Mouse (Mus musculus) heart, embryonic 14.5 days (tissue): ENCODE results near the gene She. TPM values are rescaled to one million over a fixed set of nuclear protein-coding genes. Genes with fewer than 3 reads are reported as not detected.

Source experiments
- ATAC-seq: fragments of 200-750 bp; cut with Nextera tagmentation; 2 replicates; pipeline ENCODE4 v1.8.0; 2017; ENCODE audit warnings: low read depth, moderate TSS enrichment; ENCODE audit not compliant: insufficient number of reproducible peaks, insufficient read depth, low FRiP score
- H3K27ac ChIP-seq, 2 experiments: fragments of 200-500 bp in 1 of 2; fragments of 300-500 bp in 1 of 2; sonication (generic) in 1 of 2; replicated peaks in 1 of 2; 2 replicates each; pipeline ENCODE4 v1.5.1; 2012 to 2014; ENCODE audit warnings: low read depth in 2 of 2, low read length in 2 of 2, control low read depth in 1 of 2, mild to moderate bottlenecking in 1 of 2, mixed read lengths in 1 of 2; ENCODE audit not compliant: control insufficient read depth in 1 of 2, insufficient read depth in 1 of 2
- H3K27me3 ChIP-seq: fragments of 300-500 bp; sonication (generic); 2 replicates; pipeline ENCODE4 v1.6.1; 2014; ENCODE audit warnings: mild to moderate bottlenecking, low read length, control low read depth; ENCODE audit not compliant: control insufficient read depth, insufficient read depth
- H3K36me3 ChIP-seq: fragments of 300-500 bp; sonication (generic); 2 replicates; pipeline ENCODE4 v1.6.1; 2014; ENCODE audit warnings: mild to moderate bottlenecking, control low read depth, low read length, mixed read lengths; ENCODE audit not compliant: control insufficient read depth, insufficient read depth
- H3K4me1 ChIP-seq, 2 experiments: fragments of 200-500 bp in 1 of 2; fragments of 300-500 bp in 1 of 2; sonication (generic) in 1 of 2; 2 replicates each; pipeline ENCODE4 v1.6.1; 2012 to 2014; ENCODE audit warnings: low read length in 2 of 2, control low read depth in 1 of 2, mixed read lengths in 1 of 2; ENCODE audit not compliant: control insufficient read depth in 2 of 2, insufficient read depth in 2 of 2
- H3K4me2 ChIP-seq: fragments of 300-500 bp; sonication (generic); 2 replicates; pipeline ENCODE4 v1.6.1; 2014; ENCODE audit warnings: mild to moderate bottlenecking, low read length
- H3K4me3 ChIP-seq, 2 experiments: fragments of 200-500 bp in 1 of 2; fragments of 300-500 bp in 1 of 2; sonication (generic) in 1 of 2; 2 replicates each; pipeline ENCODE4 v1.5.1; 2012 to 2014; ENCODE audit warnings: low read length in 2 of 2, mild to moderate bottlenecking in 2 of 2, control low read depth in 1 of 2, low read depth in 1 of 2, moderate library complexity in 1 of 2; ENCODE audit not compliant: control insufficient read depth in 1 of 2, insufficient read depth in 1 of 2
- H3K9ac ChIP-seq: fragments of 300-500 bp; sonication (generic); 2 replicates; pipeline ENCODE4 v1.6.1; 2014; ENCODE audit warnings: mild to moderate bottlenecking, low read length
- H3K9me3 ChIP-seq: fragments of 300-500 bp; sonication (generic); 2 replicates; pipeline ENCODE4 v1.6.1; 2016; ENCODE audit warnings: low read length, control low read depth; ENCODE audit not compliant: control insufficient read depth
- whole genome bisulfite sequencing: fragments of 180-500 bp; shearing (Covaris S2); extraction: QIAGEN DNeasy Blood & Tissue Kit; methylation state at CpG from one replicate; pipeline ENCODE4 v1.1.7; 2014; 5-methylcytosine and 5-hydroxymethylcytosine counted together
- polyA plus RNA-seq: library from polyadenylated mRNA; unstranded; fragments of >200 nt; fragmentation: Nextera tagmentation; extraction: Ambion mirVana; gene quantifications from 2 replicates; pipeline ENCODE4 v1.2.1, GENCODE M21; 2014

She gene
- polyA plus RNA-seq, 1 experiment from 2014 or later: 9.0 TPM

DNA sequence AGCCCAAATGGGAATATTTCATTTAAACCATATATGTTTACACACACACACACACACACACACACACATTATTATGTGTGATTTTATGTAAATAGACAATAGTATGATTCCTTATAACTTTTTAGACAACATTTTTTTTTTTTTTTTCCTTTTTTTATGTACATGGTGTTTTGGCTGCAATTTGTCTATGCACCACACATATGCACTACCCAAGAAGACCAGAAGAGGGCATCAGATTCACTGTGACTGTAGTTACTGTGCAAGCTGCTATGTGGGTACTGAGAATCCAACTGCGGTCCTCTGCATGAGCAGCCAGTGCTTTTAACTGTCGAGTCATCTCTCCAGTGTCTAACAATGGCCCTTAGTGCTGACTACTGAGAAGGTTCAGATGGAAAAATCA, 24.4 kb upstream of the She start:
- Histone ChIP-seq H3K4me3 (no peak overlapping the region), H3K36me3 (no peaks in the 10 kb centered on the region), H3K27ac (no peak overlapping the region), H3K9ac (no peak overlapping the region), H3K27me3 (no peaks in the 10 kb centered on the region), H3K4me2 (no peak overlapping the region), H3K4me1 (no peaks in the 10 kb centered on the region; a peak in 1 of 4 replicates), H3K9me3 (no peaks in the 10 kb centered on the region)
- no peak for ATAC-seq
- 86% methylated on average over 2 of the region's 2 CpGs for WGBS

DNA sequence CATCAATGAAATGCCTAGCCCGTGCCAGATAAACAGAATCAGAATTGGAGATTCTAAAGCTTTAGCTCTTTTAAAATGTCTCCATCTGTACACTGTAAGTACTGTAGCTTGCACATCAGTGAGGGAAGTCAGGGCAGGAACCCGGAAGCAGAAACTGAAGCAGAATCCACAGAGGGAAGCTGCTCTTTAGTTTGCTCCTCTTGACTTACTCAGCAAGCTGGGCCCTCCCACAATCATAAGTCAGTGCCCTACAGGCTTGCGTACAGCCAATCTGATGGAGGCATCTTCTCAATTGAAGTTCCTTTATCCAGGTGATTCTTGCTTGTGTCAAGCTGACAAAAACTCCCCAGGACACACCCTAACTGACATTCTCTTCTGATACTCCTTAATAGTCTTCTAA, 24.0 kb upstream of the She start:
- no peak overlapping the region for H3K4me2 ChIP-seq
- no peak overlapping the region for H3K9ac ChIP-seq
- no peaks in the 10 kb centered on the region for H3K9me3 ChIP-seq
- no peak for ATAC-seq
- 91% methylated on average over 3 of the region's 3 CpGs for WGBS
- H3K4me1 ChIP-seq: no peaks in the 10 kb centered on the region; a peak in 1 of 4 replicates
- no peak overlapping the region for H3K4me3 ChIP-seq
- H3K36me3 ChIP-seq: no peaks in the 10 kb centered on the region
- no peak overlapping the region for H3K27ac ChIP-seq
- no peaks in the 10 kb centered on the region for H3K27me3 ChIP-seq

DNA sequence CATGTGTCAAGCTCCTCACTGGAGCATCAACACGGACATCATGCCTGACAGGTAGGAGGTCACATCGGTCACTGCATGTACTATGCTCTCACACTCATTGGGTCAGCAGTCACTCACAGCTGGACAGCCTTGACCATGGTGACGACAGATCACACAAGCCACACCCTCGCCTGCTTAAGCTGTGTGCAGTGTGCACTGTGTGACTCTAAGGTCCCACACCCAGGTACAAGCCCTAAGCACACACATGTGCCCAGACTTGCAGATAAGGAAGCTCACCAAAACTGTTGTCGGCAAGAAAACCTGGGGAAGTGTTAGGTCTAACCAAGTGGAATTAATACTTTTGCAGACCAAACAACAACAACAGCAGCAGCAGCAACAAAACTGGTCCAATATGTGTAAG, 23.3 kb upstream of the She start:
- Histone ChIP-seq H3K27ac (no peak overlapping the region), H3K4me2 (no peak overlapping the region), H3K9me3 (no peaks in the 10 kb centered on the region), H3K9ac (no peak overlapping the region), H3K36me3 (no peaks in the 10 kb centered on the region), H3K4me3 (no peak overlapping the region), H3K4me1 (no peaks in the 10 kb centered on the region; a peak in 1 of 4 replicates), H3K27me3 (no peaks in the 10 kb centered on the region)
- WGBS: 58% methylated on average over 5 of the region's 5 CpGs
- no peak for ATAC-seq

DNA sequence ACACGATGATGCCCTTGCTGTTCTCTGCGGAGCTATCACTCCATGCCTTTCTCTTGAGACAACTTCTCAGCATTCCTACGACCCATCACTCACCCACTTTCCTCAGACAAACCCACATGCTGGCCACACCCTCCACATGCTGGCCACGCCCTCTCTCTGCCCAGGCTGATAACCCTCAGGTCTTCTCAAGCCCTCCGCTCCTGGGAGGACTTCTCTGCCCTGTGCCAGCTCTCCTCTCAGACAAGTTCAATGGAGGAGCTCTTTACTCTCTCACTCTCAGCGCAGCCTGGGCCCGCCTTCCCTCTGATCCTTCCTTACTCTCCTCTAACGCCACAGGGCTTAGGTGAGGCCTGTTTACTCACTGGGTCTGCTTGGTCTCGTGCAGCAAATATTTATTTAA, 22.5 kb upstream of the She start:
- H3K27ac ChIP-seq: no peak overlapping the region
- H3K4me3 ChIP-seq: no peak overlapping the region
- no peak overlapping the region for H3K9ac ChIP-seq
- 49% methylated on average over 9 of the region's 9 CpGs for WGBS
- no peaks in the 10 kb centered on the region; a peak in 1 of 4 replicates for H3K4me1 ChIP-seq
- H3K27me3 ChIP-seq: no peaks in the 10 kb centered on the region
- H3K36me3 ChIP-seq: no peaks in the 10 kb centered on the region
- no peak overlapping the region for H3K4me2 ChIP-seq
- no peaks in the 10 kb centered on the region for H3K9me3 ChIP-seq
- no peak for ATAC-seq

DNA sequence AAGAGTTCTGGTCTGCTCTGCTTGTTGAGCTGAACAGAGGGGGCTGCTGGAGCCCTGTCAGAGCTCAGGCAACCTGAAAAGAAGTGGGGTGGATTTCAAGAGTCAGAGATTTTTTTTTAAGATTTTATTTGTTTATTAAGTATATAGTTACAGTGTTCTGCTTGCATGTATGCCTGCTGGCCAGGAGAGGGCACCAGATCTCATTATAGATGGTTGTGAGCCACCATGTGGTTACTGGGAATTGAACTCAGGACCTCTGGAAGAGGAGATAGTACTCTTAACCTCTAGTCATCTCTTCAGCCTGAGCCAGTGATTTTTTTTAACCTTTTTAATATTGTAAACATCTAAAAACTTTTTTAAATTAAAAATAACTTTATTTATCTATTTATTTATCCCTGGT, 20.3 kb upstream of the She start:
- H3K36me3 ChIP-seq: no peaks in the 10 kb centered on the region
- no peaks in the 10 kb centered on the region for H3K27me3 ChIP-seq
- H3K4me1 ChIP-seq: no peaks in the 10 kb centered on the region; a peak in 1 of 4 replicates
- H3K9me3 ChIP-seq: no peaks in the 10 kb centered on the region
- ATAC-seq: no peak
- no peak overlapping the region for H3K27ac ChIP-seq
- H3K4me3 ChIP-seq: no peak overlapping the region
- H3K4me2 ChIP-seq: no peak overlapping the region
- no peak overlapping the region for H3K9ac ChIP-seq

DNA sequence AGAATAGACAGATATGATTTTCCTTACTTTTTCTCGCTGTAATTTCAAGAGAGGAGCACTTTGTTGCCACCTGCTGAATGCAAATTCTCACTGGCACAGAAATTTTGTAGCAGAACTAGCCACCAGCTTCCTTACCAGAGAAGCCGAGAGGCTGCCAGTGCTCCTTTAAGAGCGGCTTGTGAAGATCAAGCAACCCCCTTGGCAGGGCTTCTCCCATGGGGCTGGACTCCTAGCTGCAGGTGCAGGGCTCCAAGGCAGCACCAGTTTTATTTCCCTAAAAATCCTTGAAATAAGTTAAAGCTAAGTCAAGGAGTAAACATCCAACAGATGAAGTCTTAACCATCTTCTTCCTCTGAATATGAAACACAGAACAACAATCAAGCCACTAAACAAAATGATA, 19.0 kb upstream of the She start:
- no peak for ATAC-seq
- WGBS: 52% methylated on average over 3 of the region's 3 CpGs
- Histone ChIP-seq H3K9ac (no peak overlapping the region), H3K9me3 (no peaks in the 10 kb centered on the region), H3K4me3 (no peak overlapping the region), H3K36me3 (no peaks in the 10 kb centered on the region), H3K27ac (no peak overlapping the region), H3K27me3 (no peaks in the 10 kb centered on the region), H3K4me1 (no peaks in the 10 kb centered on the region; a peak in 1 of 4 replicates), H3K4me2 (no peak overlapping the region)

DNA sequence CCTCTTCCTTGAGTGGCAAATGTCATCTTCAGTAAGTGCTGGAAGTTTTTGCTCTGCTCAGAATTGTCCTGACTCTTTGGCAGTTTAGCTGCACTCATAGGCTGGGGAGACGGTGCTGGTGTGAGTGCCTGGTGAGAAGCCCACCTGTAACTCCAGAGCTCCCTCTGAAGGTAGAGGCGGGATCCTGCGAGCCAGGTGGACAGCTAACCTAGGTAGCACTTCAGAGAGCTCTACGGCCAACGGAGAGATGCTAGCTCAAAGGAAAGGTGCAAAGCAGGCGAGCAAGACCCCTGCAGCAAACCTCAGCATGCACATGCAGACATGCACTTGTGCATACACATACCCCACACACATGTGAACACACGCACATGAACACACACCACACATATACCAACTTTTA, 17.1 kb upstream of the She start:
- Histone ChIP-seq H3K27ac (no peak overlapping the region), H3K36me3 (no peaks in the 10 kb centered on the region), H3K4me3 (no peak overlapping the region), H3K27me3 (no peaks in the 10 kb centered on the region), H3K4me1 (no peaks in the 10 kb centered on the region; a peak in 1 of 4 replicates), H3K4me2 (no peak overlapping the region), H3K9me3 (no peaks in the 10 kb centered on the region), H3K9ac (no peak overlapping the region)
- ATAC-seq: no peak
- WGBS: 68% methylated on average over 7 of the region's 7 CpGs

DNA sequence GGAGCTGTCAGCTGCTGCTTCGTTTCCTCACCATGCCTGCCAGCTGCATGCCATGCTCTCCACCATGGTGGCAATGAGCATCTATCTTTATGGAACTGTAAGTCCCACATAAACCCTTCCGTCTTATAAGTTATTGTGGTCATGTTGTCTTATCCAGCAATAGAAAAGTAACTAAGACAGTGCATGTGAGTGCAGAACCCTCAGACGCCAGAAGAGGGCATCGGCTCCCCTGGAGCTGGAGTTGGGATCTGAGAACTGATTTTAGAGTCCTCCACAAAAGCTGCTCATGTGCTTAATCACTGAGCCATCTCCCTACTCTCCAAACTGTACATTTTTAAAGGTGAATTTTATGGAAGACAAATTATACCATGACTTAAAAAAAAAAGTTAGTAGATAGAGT, 14.1 kb upstream of the She start:
- WGBS: 55% methylated on average over 4 of the region's 4 CpGs
- no peaks in the 10 kb centered on the region for H3K9me3 ChIP-seq
- ATAC-seq: no peak
- H3K36me3 ChIP-seq: no peaks in the 10 kb centered on the region
- no peak overlapping the region for H3K27ac ChIP-seq
- peaks cover 0 to 5% of the 10 kb centered on the region in 2 experiments; a peak in 1 of 4 replicates for H3K4me1 ChIP-seq
- no peak overlapping the region for H3K9ac ChIP-seq
- H3K4me3 ChIP-seq: no peak overlapping the region
- no peaks in the 10 kb centered on the region for H3K27me3 ChIP-seq
- H3K4me2 ChIP-seq: no peak overlapping the region
